Mouse (Mus musculus) liver, embryonic 18 days (tissue): Measurements from ENCODE around the gene Olfr937. TPM values are rescaled to one million over a fixed set of nuclear protein-coding genes. Genes with fewer than 3 reads are reported as not detected.

Experiments
- polyA plus RNA-seq: library from polyadenylated mRNA; depleted of rRNA; stranded (reverse); fragments of >200 nt; gene quantifications from 2 replicates; pipeline ENCODE4 v1.2.3, GENCODE M21; 2012; rRNA removed

The Olfr937 gene
- not detected in 2 replicates for polyA plus RNA-seq

GRCm38 (mm10) chr9:39064851-39065250 lies at the start of gene Olfr937:
Olfr937 (minus strand) TSS chr9:39064951.

DNA sequence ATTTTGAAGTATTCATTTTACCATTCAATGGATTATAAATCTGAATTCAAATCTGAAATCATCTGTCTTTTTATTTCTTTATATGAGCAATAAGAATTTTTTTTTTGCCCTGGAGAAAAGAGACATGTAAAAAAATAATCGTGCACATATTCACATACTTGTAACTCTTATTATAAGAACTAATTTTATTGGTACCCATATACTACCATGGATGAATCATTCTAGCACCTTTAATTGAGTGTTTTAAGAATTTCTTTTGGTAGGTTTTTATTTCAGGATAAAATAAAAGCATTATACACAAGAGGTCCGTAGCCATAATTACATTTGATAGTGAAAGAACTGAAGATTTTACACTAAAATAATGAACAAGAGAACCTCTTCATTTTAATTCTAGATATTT lies 14.0 kb upstream of the Olfr937 start, which contains the start of gene Olfr938:
TSS of gene Olfr938 (minus strand) at position 101 of the 400 bp plus-strand sequence.

DNA sequence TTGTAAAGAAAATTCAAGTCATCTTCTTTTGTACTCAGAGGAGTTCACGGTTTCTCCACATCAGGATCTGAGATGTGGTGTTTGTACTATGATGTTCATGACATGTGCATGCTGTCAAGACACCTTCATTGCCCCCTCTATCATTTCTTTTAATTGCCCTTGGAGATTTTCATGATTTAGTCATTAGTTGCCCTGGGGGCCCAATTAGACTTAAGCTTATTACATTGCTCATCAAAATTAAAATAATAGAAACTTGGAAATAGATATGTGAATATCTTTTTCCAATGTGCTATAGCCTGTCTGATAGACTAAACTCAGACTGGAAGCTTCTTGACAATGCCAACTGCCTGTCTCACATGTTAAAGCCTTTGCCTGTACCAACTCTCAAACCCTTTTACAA lies 41.5 kb downstream of the Olfr937 start, which contains the start of gene Olfr146:
TSS of gene Olfr146 (minus strand) at position 101 of the 400 bp plus-strand sequence.

Other genes with a start within 250 kb of the Olfr937 start
- not detected in 2 replicates for gene Olfr923, start 238.4 kb downstream of the Olfr937 start, polyA plus RNA-seq
- not detected in 2 replicates for gene Olfr924, start 220.5 kb downstream of the Olfr937 start, polyA plus RNA-seq
- gene Olfr26, start 209.9 kb downstream of the Olfr937 start, polyA plus RNA-seq: not detected in 2 replicates
- gene Olfr926, start 187.8 kb downstream of the Olfr937 start, polyA plus RNA-seq: not detected in 2 replicates
- gene Olfr930, start 135.1 kb downstream of the Olfr937 start, polyA plus RNA-seq: not detected in 2 replicates
- not detected in 2 replicates for gene Olfr933, start 92.6 kb downstream of the Olfr937 start, polyA plus RNA-seq
- gene Olfr934, start 76.6 kb downstream of the Olfr937 start, polyA plus RNA-seq: not detected in 2 replicates
- gene Olfr935, start 65.3 kb downstream of the Olfr937 start, polyA plus RNA-seq: not detected in 2 replicates
- gene Olfr146, start 41.6 kb downstream of the Olfr937 start, polyA plus RNA-seq: not detected in 2 replicates
- not detected in 2 replicates for gene Olfr938, start 13.9 kb upstream of the Olfr937 start, polyA plus RNA-seq
- gene Olfr27, start 63.2 kb upstream of the Olfr937 start, polyA plus RNA-seq: not detected in 2 replicates
- gene Olfr943, start 101.4 kb upstream of the Olfr937 start, polyA plus RNA-seq: not detected in 2 replicates
- not detected in 2 replicates for gene Olfr944, start 137.0 kb upstream of the Olfr937 start, polyA plus RNA-seq
- not detected in 2 replicates for gene Olfr1537, start 185.0 kb upstream of the Olfr937 start, polyA plus RNA-seq
- not detected in 2 replicates for gene Olfr945, start 211.9 kb upstream of the Olfr937 start, polyA plus RNA-seq